24 mouse cellular contexts compared by ENCODE assay signal in genomic region chr5:27161122-27161645, GRCm38 (mm10).
DNase-seq lines count a peak whose midpoint lies in the region; ATAC-seq and TF ChIP-seq lines count a peak whose summit lies in the region.
"Had no signal": no experiment of that assay in that cellular context is flagged by ENCODE, and none has a peak within 500 bp of the region (broad histone marks: within the 10 kb centered on the region; RNA-seq: fewer than 3 reads in every experiment).

No protein-coding gene starts in this region.

- WGBS in limb, embryonic 10.5 days = 64% methylated on average over 11 of the region's 11 CpGs
- 66% methylated on average over 11 of the region's 11 CpGs for WGBS in intestine, postnatal 0 days

- H3K9me3 ChIP-seq in limb, embryonic 10.5 days (replicated peaks) = no peaks in the 10 kb centered on the region
- no peaks in the 10 kb centered on the region for H3K9me3 ChIP-seq in intestine, postnatal 0 days (ENCODE audit: control insufficient read depth)
- H3K9me3 ChIP-seq: embryonic facial prominence, embryonic 13.5 days; hindbrain, embryonic 13.5 days; limb, embryonic 12.5 days; midbrain, embryonic 12.5 days had no signal

- H3K27ac ChIP-seq in limb, embryonic 10.5 days = no peak overlapping the region
- H3K27ac ChIP-seq in intestine, postnatal 0 days (ENCODE audit: low read depth, low read length) = no peak overlapping the region
- H3K27ac ChIP-seq: embryonic facial prominence, embryonic 13.5 days; hindbrain, embryonic 13.5 days; limb, embryonic 12.5 days; midbrain, embryonic 12.5 days had no signal

- H3K4me1 ChIP-seq in limb, embryonic 10.5 days = peaks cover 3% of the 10 kb centered on the region; the same call in 1 of the 2 replicates
- no peaks in the 10 kb centered on the region for H3K4me1 ChIP-seq in intestine, postnatal 0 days (replicated peaks; ENCODE audit: control insufficient read depth, insufficient read depth, low read length)
- H3K4me1 ChIP-seq: limb, embryonic 12.5 days had no signal

- ATAC-seq in intestine, postnatal 0 days = no peak
- ATAC-seq: activated CD4-positive, CD25-positive, alpha-beta regulatory T cell, adult 4 months; forebrain, embryonic 14.5 days; liver, postnatal 0 days had no signal

- peak; percentile 15 for DNase-seq in left cerebral cortex, postnatal 4 days
- DNase-seq in left cerebral cortex, postnatal 25 days (ENCODE audit: low spot score in 2 of 2) = no peak
- DNase-seq in cerebellum, adult 11-12 months = peak; percentile 70
- peak; percentile 56 for DNase-seq in cerebellum, adult 9-10 months
- DNase-seq in limb, embryonic 10.5 days (ENCODE audit: low spot score) = peak; percentile 29
- DNase-seq in lung, adult 18-20 months = no peak
- DNase-seq: adrenal gland, postnatal 10 days; B cell, adult 2 months; embryo, embryonic 11 days; gastrocnemius, postnatal 10 days; heart, postnatal 10 days; kidney, postnatal 10 days; liver, postnatal 0 days; lung, postnatal 14 days had no signal

- H3K36me3 ChIP-seq in limb, embryonic 10.5 days = no peaks in the 10 kb centered on the region
- H3K36me3 ChIP-seq in intestine, postnatal 0 days (ENCODE audit: control insufficient read depth, insufficient read depth) = no peaks in the 10 kb centered on the region
- H3K36me3 ChIP-seq: embryonic facial prominence, embryonic 13.5 days; hindbrain, embryonic 13.5 days; limb, embryonic 12.5 days; midbrain, embryonic 12.5 days had no signal

- no peak overlapping the region for H3K9ac ChIP-seq in intestine, postnatal 0 days (ENCODE audit: low read depth, low read length)
- H3K9ac ChIP-seq: embryonic facial prominence, embryonic 13.5 days; hindbrain, embryonic 13.5 days; limb, embryonic 12.5 days; liver, postnatal 0 days; midbrain, embryonic 12.5 days had no signal

- H3K4me2 ChIP-seq in intestine, postnatal 0 days (replicated peaks; ENCODE audit: low read depth) = no peak overlapping the region
- H3K4me2 ChIP-seq: embryonic facial prominence, embryonic 13.5 days; heart, embryonic 11.5 days; hindbrain, embryonic 13.5 days; limb, embryonic 12.5 days; liver, embryonic 11.5 days; midbrain, embryonic 12.5 days had no signal

- H3K4me3 ChIP-seq in limb, embryonic 10.5 days = no peak overlapping the region
- H3K4me3 ChIP-seq in intestine, postnatal 0 days (ENCODE audit: low read depth, low read length) = no peak overlapping the region
- H3K4me3 ChIP-seq: embryonic facial prominence, embryonic 13.5 days; erythroblast, embryonic 14.5 days; hindbrain, embryonic 13.5 days; limb, embryonic 12.5 days; midbrain, embryonic 12.5 days had no signal

- intact Hi-C loops in left cerebral cortex, postnatal 4 days (cut with DNase I) = no loop called here
- intact Hi-C loops in left cerebral cortex, postnatal 25 days (cut with DNase I) = no loop called here

- H3K27me3 ChIP-seq in limb, embryonic 10.5 days (ENCODE audit: low read depth, poor library complexity, severe bottlenecking) = no peaks in the 10 kb centered on the region
- H3K27me3 ChIP-seq in intestine, postnatal 0 days (replicated peaks; ENCODE audit: control insufficient read depth, insufficient read depth, low read length) = no peaks in the 10 kb centered on the region
- H3K27me3 ChIP-seq: embryonic facial prominence, embryonic 13.5 days; hindbrain, embryonic 13.5 days; limb, embryonic 12.5 days; midbrain, embryonic 12.5 days had no signal

- TF ChIP-seq CTCF in intestine, postnatal 0 days (IDR thresholded peaks at IDR 0.05; ENCODE audit: low read depth) = no peak

Comparison
In these comparisons a context has a peak if more than half of its experiments do, and no peak if none do; other contexts are left out.
1. DNase-seq: peak in left cerebral cortex, postnatal 4 days (single experiment), cerebellum, adult 11-12 months (single experiment), cerebellum, adult 9-10 months (single experiment) and limb, embryonic 10.5 days (single experiment); none in left cerebral cortex, postnatal 25 days (0 of 2) and lung, adult 18-20 months (0 of 2).